Mouse (Mus musculus) limb, embryonic 13.5 days (tissue): ENCODE data around the gene Chd2. TPM values are rescaled to one million over a fixed set of nuclear protein-coding genes. Genes with fewer than 3 reads are reported as not detected.
A peak's percentile ranks its signal among the peaks of the same experiment; 100 is the strongest.

Experiments used
- ATAC-seq: fragments of 200-750 bp; cut with Nextera tagmentation; 2 replicates; pipeline ENCODE4 v1.8.0; 2017; ENCODE audit warnings: low read depth, moderate number of reproducible peaks, moderate TSS enrichment; ENCODE audit not compliant: low FRiP score
- H3K27ac ChIP-seq: fragments of 300-500 bp; sonication (generic); 2 replicates; pipeline ENCODE4 v1.5.1; 2015; ENCODE audit warnings: inconsistent platforms, mild to moderate bottlenecking, moderate library complexity
- H3K27me3 ChIP-seq: fragments of 300-500 bp; sonication (generic); 2 replicates; pipeline ENCODE4 v1.6.1; 2015; ENCODE audit warnings: mild to moderate bottlenecking, inconsistent platforms
- H3K36me3 ChIP-seq: fragments of 300-500 bp; sonication (generic); 2 replicates; pipeline ENCODE4 v1.6.1; 2015; ENCODE audit warnings: inconsistent platforms, mild to moderate bottlenecking, moderate library complexity
- H3K4me1 ChIP-seq: fragments of 300-500 bp; sonication (generic); 2 replicates; pipeline ENCODE4 v1.6.1; 2015; ENCODE audit warnings: inconsistent platforms
- H3K4me2 ChIP-seq: fragments of 300-500 bp; sonication (generic); replicated peaks from 2 replicates; pipeline ENCODE4 v1.6.1; 2015; ENCODE audit warnings: inconsistent platforms, mild to moderate bottlenecking, moderate library complexity
- H3K4me3 ChIP-seq: fragments of 300-500 bp; sonication (generic); 2 replicates; pipeline ENCODE4 v1.5.1; 2015; ENCODE audit warnings: moderate library complexity, mild to moderate bottlenecking, inconsistent platforms
- H3K9ac ChIP-seq: fragments of 300-500 bp; sonication (generic); 2 replicates; pipeline ENCODE4 v1.6.1; 2015; ENCODE audit warnings: mild to moderate bottlenecking, inconsistent platforms
- H3K9me3 ChIP-seq: fragments of 300-500 bp; sonication (generic); 2 replicates; pipeline ENCODE4 v1.6.1; 2016; ENCODE audit warnings: inconsistent platforms
- WGBS: fragments of 180-500 bp; shearing (Covaris S2); methylation state at CpG from one replicate; pipeline ENCODE4 v1.1.7; 2015; 5-methylcytosine and 5-hydroxymethylcytosine counted together
- polyA plus RNA-seq: library from polyadenylated mRNA; unstranded; fragments of >200 nt; fragmentation: Nextera tagmentation; extraction: Ambion mirVana; gene quantifications from 2 replicates; pipeline ENCODE4 v1.2.1, GENCODE M21; 2015

Chd2 gene
- polyA plus RNA-seq, 1 experiment from 2014 or later, result 66.3 TPM

GRCm38 (mm10) chr7:73423236-73423635 lies 118.4 kb downstream of the Chd2 start:
- whole genome bisulfite sequencing, result 71% methylated on average over 13 of the region's 13 CpGs
- no peak overlapping the region for H3K4me3 ChIP-seq

DNA sequence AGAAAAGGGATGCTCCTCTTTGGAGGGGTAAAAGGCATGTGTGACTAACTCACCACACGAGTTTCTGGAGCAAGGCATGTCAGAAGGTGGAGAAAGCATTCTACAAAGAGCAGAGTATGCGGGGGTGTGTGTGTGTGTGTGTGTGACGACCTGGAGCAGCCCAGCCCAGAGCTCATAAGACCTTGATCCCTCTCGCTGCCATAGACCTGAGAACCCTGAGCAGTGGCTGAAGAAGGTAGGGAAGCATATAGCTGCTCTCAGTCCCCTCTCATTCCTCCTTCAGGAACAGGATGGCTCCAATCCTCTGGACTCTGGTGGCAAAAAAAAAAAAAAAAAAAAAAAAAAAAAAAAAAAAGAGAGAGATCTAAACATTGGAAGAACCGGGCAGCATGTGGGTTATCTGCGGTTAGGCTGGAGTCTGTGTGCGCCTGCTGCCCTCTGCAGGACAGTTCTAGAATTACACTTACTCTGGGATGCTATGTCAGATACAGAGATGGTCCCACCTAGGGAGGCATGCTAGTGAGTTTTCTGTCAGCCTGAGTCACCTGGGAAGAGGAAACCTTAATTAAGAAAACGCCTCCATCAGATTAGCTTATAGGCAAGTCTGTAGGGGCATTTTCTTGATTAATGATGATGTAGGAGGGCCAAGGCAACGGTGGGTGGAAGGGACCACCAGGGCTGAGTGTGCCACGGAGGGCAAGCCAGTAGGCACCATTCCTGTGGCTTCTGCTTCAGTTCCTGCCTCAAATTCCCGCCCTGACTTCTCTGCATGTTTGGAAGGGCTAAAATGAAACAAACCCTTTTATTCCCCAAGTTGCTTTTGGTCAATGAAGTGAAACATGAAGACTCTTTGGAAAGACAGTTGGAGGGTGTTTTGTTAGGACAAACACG lies 119.2 kb downstream of the Chd2 start:
- Histone ChIP-seq H3K27ac (no peak overlapping the region), H3K4me2 (no peak overlapping the region), H3K9ac (no peak overlapping the region), H3K4me1 (peaks cover 44% of the 10 kb centered on the region), H3K4me3 (no peak overlapping the region), H3K9me3 (no peaks in the 10 kb centered on the region), H3K36me3 (peaks cover 45% of the 10 kb centered on the region), H3K27me3 (no peaks in the 10 kb centered on the region)
- ATAC-seq, result peak; percentile 17; the same call in 1 of the 2 replicates
- 27% methylated on average over 12 of the region's 12 CpGs for WGBS

More at GRCm38 (mm10) chr7:73423236-73423635, 118.4 kb downstream of the Chd2 start:
- no peak overlapping the region for H3K27ac ChIP-seq
- peaks cover 45% of the 10 kb centered on the region for H3K36me3 ChIP-seq
- H3K4me1 ChIP-seq, result peaks cover 39% of the 10 kb centered on the region
- H3K4me2 ChIP-seq, result no peak overlapping the region
- no peak for ATAC-seq
- H3K9me3 ChIP-seq, result no peaks in the 10 kb centered on the region
- no peak overlapping the region; the same call in 1 of the 2 replicates for H3K9ac ChIP-seq
- no peaks in the 10 kb centered on the region for H3K27me3 ChIP-seq

DNA sequence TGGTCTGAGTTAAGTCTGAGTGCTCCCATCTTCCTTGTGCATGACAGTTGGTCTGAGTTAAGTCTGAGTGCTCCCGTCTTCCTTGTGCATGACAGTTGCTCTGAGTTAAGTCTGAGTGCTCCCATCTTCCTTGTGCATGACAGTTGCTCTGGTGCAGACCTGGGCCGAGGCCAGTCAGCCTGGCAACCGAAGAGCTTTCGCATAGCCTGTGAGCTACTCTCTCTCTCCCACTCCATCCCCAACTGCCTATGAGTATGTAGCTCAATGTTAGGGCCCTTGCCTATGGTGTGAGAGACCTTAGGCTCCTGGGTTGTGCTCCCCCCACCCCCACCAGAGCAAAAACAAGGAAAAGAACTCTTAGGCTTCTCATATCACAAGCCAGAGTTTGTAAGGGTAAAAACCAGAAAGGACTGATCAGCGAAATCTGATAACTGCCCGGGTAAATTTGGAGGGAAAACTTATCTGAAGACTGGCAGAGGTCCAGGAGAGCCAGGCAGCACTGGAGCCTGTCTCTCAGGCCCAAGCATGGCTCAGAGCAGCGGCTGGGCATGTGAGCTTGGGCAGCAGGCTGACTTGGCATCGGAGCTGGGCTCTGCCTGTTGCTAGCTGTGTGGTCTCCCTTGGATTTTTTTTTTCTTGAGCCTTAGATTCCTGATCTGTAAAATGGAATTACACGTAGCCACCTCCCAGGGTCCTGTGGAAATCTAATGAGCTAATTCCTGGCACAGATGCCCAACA lies 120.2 kb downstream of the Chd2 start:
- Histone ChIP-seq H3K27ac (peak overlapping the region; percentile 33), H3K9ac (0 out of 2 replicates have a peak overlapping the region, but pooled peaks have one; percentile 14), H3K4me3 (no peak overlapping the region), H3K4me1 (peaks cover 44% of the 10 kb centered on the region), H3K36me3 (peaks cover 46% of the 10 kb centered on the region), H3K9me3 (no peaks in the 10 kb centered on the region), H3K4me2 (no peak overlapping the region), H3K27me3 (no peaks in the 10 kb centered on the region)
- 59% methylated on average over 9 of the region's 9 CpGs for WGBS
- no peak for ATAC-seq

DNA sequence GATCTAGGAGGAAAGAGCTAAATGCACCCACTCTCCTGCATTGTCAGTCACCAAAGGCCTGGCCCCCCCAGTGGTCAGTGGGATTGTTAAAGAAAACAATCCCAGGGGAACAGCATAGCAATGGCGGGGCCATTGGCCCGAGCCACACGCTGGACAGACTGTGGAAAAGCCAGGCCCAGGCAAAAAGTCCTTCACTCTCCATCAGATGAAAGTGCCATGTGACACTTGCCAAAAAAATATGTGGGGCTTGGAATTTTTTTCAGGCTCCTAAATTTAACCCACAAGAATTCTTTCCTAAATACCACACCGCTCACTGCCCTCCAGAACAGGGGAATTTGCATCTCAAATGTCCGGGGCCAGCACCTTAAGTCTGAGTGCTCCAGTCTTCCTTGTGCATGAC lies 120.8 kb downstream of the Chd2 start:
- peaks cover 44% of the 10 kb centered on the region for H3K4me1 ChIP-seq
- ATAC-seq, result no peak
- no peak overlapping the region for H3K4me3 ChIP-seq
- H3K9me3 ChIP-seq, result no peaks in the 10 kb centered on the region
- peak overlapping the region; percentile 56; the same call in 1 of the 2 replicates for H3K27ac ChIP-seq
- H3K27me3 ChIP-seq, result no peaks in the 10 kb centered on the region
- WGBS, result 59% methylated on average over 5 of the region's 5 CpGs
- H3K36me3 ChIP-seq, result peaks cover 49% of the 10 kb centered on the region
- no peak overlapping the region for H3K9ac ChIP-seq
- no peak overlapping the region for H3K4me2 ChIP-seq

DNA sequence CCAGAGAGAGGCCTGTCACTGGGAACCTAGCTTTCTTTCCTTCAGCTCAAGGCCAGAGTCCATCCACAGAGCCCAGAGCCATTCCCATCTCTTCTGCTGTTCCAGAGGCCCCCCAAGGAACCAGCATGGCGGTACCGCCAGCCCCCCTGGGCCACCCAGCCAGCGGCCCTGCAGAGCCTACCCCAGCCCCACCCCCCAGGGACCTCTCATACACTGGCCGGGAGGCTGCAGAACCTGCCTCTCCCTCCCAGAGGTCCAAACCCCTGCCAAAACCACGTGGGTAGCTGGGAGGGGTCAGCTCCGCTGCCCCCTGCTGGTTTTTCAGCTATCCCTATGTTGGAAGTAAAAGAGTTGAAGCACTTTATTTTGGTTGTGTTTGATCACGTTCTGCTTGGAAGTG lies 122.3 kb downstream of the Chd2 start:
- Histone ChIP-seq H3K27ac (no peak overlapping the region), H3K9me3 (no peaks in the 10 kb centered on the region), H3K4me2 (no peak overlapping the region), H3K36me3 (peaks cover 63% of the 10 kb centered on the region), H3K4me1 (peaks cover 44% of the 10 kb centered on the region), H3K4me3 (no peak overlapping the region), H3K27me3 (no peaks in the 10 kb centered on the region), H3K9ac (no peak overlapping the region)
- ATAC-seq, result no peak
- 40% methylated on average over 7 of the region's 7 CpGs for WGBS

GRCm38 (mm10) chr7:73414192-73414591 lies 127.4 kb downstream of the Chd2 start:
- Histone ChIP-seq H3K9ac (no peak overlapping the region), H3K9me3 (no peaks in the 10 kb centered on the region), H3K27ac (no peak overlapping the region), H3K36me3 (peaks cover 96% of the 10 kb centered on the region), H3K27me3 (no peaks in the 10 kb centered on the region), H3K4me2 (no peak overlapping the region), H3K4me3 (no peak overlapping the region), H3K4me1 (peaks cover 22% of the 10 kb centered on the region)
- ATAC-seq, result no peak
- 81% methylated on average over 14 of the region's 14 CpGs for WGBS

DNA sequence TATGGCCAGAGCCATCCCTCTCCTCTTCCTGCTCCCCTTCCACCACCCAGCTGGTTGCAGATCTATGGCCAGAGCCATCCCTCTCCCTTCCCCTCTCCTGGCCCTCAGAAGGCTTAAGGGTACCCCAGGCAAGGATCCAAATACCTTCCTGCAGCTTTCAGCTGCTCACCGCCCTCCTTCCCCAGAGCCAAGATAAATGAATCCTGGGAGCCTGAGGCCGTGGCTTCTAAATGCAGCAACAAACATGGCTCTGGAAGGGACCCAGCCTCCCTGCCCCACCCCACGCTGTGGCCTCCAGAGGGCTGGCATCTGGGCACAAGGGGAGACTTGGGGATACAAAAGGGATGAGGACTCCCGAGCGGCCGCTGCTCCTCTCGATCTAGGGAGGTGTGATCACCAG lies 129.2 kb downstream of the Chd2 start:
- ATAC-seq, result no peak
- no peaks in the 10 kb centered on the region for H3K27me3 ChIP-seq
- H3K4me3 ChIP-seq, result no peak overlapping the region
- H3K27ac ChIP-seq, result no peak overlapping the region
- H3K4me1 ChIP-seq, result peaks cover 9% of the 10 kb centered on the region
- H3K4me2 ChIP-seq, result no peak overlapping the region
- peaks cover 87% of the 10 kb centered on the region for H3K36me3 ChIP-seq
- no peak overlapping the region for H3K9ac ChIP-seq
- 75% methylated on average over 7 of the region's 7 CpGs for WGBS
- H3K9me3 ChIP-seq, result no peaks in the 10 kb centered on the region

GRCm38 (mm10) chr7:73411986-73412385 lies 129.6 kb downstream of the Chd2 start:
- Histone ChIP-seq H3K27ac (no peak overlapping the region), H3K4me3 (no peak overlapping the region)
- 90% methylated on average over 4 of the region's 4 CpGs for WGBS

DNA sequence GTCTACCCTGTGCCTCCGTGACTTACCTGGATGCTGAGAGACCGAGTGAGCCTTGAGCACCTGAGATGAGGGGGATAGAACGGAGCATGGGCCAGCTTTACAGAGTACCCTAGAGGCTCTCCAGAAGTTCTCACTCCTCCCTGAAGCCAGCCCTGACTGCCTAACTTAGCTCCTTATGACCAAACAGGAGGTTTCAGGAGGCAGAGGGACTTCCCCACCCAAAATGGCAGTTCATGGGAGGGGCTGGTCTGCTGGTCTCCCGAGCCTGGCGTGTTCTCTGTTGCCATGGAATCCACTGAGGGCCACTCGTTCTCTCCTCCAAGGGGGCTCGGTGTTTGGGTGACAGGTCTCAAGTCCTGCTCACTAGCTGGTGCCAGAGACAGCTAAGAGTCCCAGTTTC lies 130.1 kb downstream of the Chd2 start:
- no peak overlapping the region for H3K9ac ChIP-seq
- H3K4me1 ChIP-seq, result peaks cover 9% of the 10 kb centered on the region
- no peak overlapping the region for H3K4me2 ChIP-seq
- WGBS, result 76% methylated on average over 7 of the region's 7 CpGs
- peaks cover 88% of the 10 kb centered on the region for H3K36me3 ChIP-seq
- no peaks in the 10 kb centered on the region for H3K27me3 ChIP-seq
- H3K9me3 ChIP-seq, result peaks cover under 1% of the 10 kb centered on the region; the same call in 1 of the 2 replicates
- H3K27ac ChIP-seq, result no peak overlapping the region
- H3K4me3 ChIP-seq, result no peak overlapping the region
- ATAC-seq, result no peak

More at GRCm38 (mm10) chr7:73411986-73412385, 129.6 kb downstream of the Chd2 start:
- Histone ChIP-seq H3K36me3 (peaks cover 87% of the 10 kb centered on the region), H3K9me3 (no peaks in the 10 kb centered on the region), H3K4me2 (no peak overlapping the region), H3K4me1 (peaks cover 9% of the 10 kb centered on the region), H3K9ac (no peak overlapping the region), H3K27me3 (no peaks in the 10 kb centered on the region)
- ATAC-seq, result no peak

DNA sequence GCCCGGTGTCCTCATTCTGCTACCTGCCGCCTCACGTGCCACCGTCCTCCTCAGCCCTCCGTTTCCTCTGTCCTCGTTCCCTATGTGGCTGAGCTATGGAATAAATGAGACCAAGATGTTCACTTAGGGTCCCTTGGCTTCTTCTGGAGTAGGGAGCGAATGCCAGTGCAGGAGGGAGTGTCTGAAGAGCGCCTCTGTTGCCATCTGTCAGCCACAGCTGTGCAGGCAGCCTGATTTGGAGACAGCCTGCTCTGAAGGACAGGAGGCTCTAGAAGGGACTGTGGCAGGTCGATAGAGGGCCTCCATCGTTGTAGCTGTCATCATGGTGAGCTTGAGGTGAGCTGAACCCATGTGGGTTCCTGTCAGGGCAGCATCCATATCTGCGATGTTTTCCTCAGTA lies 136.1 kb downstream of the Chd2 start:
- no peak for ATAC-seq
- Histone ChIP-seq H3K27me3 (no peaks in the 10 kb centered on the region), H3K9ac (no peak overlapping the region), H3K4me2 (no peak overlapping the region), H3K4me1 (peaks cover 25% of the 10 kb centered on the region), H3K9me3 (peaks cover 10% of the 10 kb centered on the region), H3K36me3 (peaks cover 61% of the 10 kb centered on the region), H3K4me3 (no peak overlapping the region), H3K27ac (no peak overlapping the region)
- WGBS, result 95% methylated on average over 11 of the region's 11 CpGs

- no peak for ATAC-seq
These were observed 138.1 kb downstream of the Chd2 start for GRCm38 (mm10) chr7:73403538-73403937.

GRCm38 (mm10) chr7:73402671-73403070 lies 139.0 kb downstream of the Chd2 start:
- Histone ChIP-seq H3K4me2 (no peak overlapping the region), H3K36me3 (peaks cover 49% of the 10 kb centered on the region), H3K27me3 (no peaks in the 10 kb centered on the region), H3K27ac (no peak overlapping the region), H3K4me1 (peaks cover 54% of the 10 kb centered on the region), H3K9me3 (peaks cover 10% of the 10 kb centered on the region), H3K4me3 (no peak overlapping the region), H3K9ac (peak overlapping the region; percentile 20; the same call in 1 of the 2 replicates)
- no peak for ATAC-seq
- 63% methylated on average over 1 of the region's 1 CpGs for WGBS

More at GRCm38 (mm10) chr7:73403538-73403937, 138.1 kb downstream of the Chd2 start:
- WGBS, result 15% methylated on average over 3 of the region's 3 CpGs
- Histone ChIP-seq H3K27me3 (no peaks in the 10 kb centered on the region), H3K4me3 (no peak overlapping the region), H3K36me3 (peaks cover 45% of the 10 kb centered on the region), H3K4me2 (no peak overlapping the region), H3K9ac (no peak overlapping the region), H3K9me3 (peaks cover 10% of the 10 kb centered on the region), H3K4me1 (peaks cover 46% of the 10 kb centered on the region), H3K27ac (no peak overlapping the region)
